Mouse (Mus musculus): Measurements from ENCODE around the gene Prss28.

Gene Prss28

GRCm38 (mm10) chr17:25308346-25308745 is at the start of gene Prss28:
Gene Prss28 (plus strand): TSS chr17:25308646.
- DNase-seq, result no peak

GRCm38 (mm10) chr17:25264453-25264852 is 44.0 kb upstream of the Prss28 start:
- DNase-seq, result no peak

- DNase-seq, result no peak
These were observed 37.6 kb upstream of the Prss28 start for GRCm38 (mm10) chr17:25270795-25271335.

- no peak for DNase-seq
These were observed 36.1 kb upstream of the Prss28 start for GRCm38 (mm10) chr17:25272326-25272725.

- DNase-seq, result peak; percentile 91 to 92
These were observed 35.3 kb upstream of the Prss28 start for GRCm38 (mm10) chr17:25272951-25273705.

GRCm38 (mm10) chr17:25273706-25274501 is 34.5 kb upstream of the Prss28 start:
- peak; percentile 94 to 96 for DNase-seq

GRCm38 (mm10) chr17:25274571-25275346 is 33.7 kb upstream of the Prss28 start, which contains the start of gene Ube2i:
Gene Ube2i (minus strand): TSS chr17:25274622.
- peak; percentile 79 to 81 for DNase-seq

- DNase-seq, result no peak
These were observed 32.6 kb upstream of the Prss28 start for GRCm38 (mm10) chr17:25275833-25276232.

GRCm38 (mm10) chr17:25282133-25282532 is 26.3 kb upstream of the Prss28 start:
- DNase-seq, result peak in 1 of 2 experiments; percentile 51

- DNase-seq, result peak; percentile 94 to 97
These were observed 23.4 kb upstream of the Prss28 start for GRCm38 (mm10) chr17:25285033-25285432.

GRCm38 (mm10) chr17:25288842-25289241 is 19.6 kb upstream of the Prss28 start:
- DNase-seq, result peak; percentile 75

GRCm38 (mm10) chr17:25290411-25290810 is 18.0 kb upstream of the Prss28 start:
- no peak for DNase-seq

GRCm38 (mm10) chr17:25293495-25293894 is 15.0 kb upstream of the Prss28 start:
- no peak for DNase-seq

GRCm38 (mm10) chr17:25294111-25294510 is 14.3 kb upstream of the Prss28 start:
- DNase-seq, result no peak

- no peak for DNase-seq
These were observed 10.4 kb upstream of the Prss28 start, which contains the start of gene Prss34 for GRCm38 (mm10) chr17:25298094-25298493. Gene Prss34 (plus strand): TSS chr17:25298394.

- no peak for DNase-seq
These were observed 9.9 kb downstream of the Prss28 start, which contains the start of gene Prss29 for GRCm38 (mm10) chr17:25318354-25318753. Gene Prss29 (plus strand): TSS chr17:25318654.

GRCm38 (mm10) chr17:25320819-25321218 is 12.4 kb downstream of the Prss28 start:
- DNase-seq, result no peak

GRCm38 (mm10) chr17:25322930-25323329 is 14.5 kb downstream of the Prss28 start:
- DNase-seq, result no peak

GRCm38 (mm10) chr17:25332321-25332720 is 23.9 kb downstream of the Prss28 start:
- DNase-seq, result no peak

GRCm38 (mm10) chr17:25333943-25334342 is 25.5 kb downstream of the Prss28 start:
- peak; percentile 88 to 91 for DNase-seq

GRCm38 (mm10) chr17:25338218-25338617 is 29.8 kb downstream of the Prss28 start:
- DNase-seq, result no peak

GRCm38 (mm10) chr17:25340003-25340402 is 31.6 kb downstream of the Prss28 start:
- DNase-seq, result no peak

- DNase-seq, result no peak
These were observed 33.0 kb downstream of the Prss28 start for GRCm38 (mm10) chr17:25341490-25341889.

Measured in cerebellum, postnatal 10 days (tissue).